Mouse (Mus musculus): Measurements from ENCODE around the gene Cacna2d4. TPM values are rescaled to one million over a fixed set of nuclear protein-coding genes. Genes with fewer than 3 reads are reported as not detected.
A peak's percentile ranks its signal among the peaks of the same experiment; 100 is the strongest.

The Cacna2d4 gene
- polyA plus RNA-seq, 1 experiment from 2014 or later: not detected

DNA sequence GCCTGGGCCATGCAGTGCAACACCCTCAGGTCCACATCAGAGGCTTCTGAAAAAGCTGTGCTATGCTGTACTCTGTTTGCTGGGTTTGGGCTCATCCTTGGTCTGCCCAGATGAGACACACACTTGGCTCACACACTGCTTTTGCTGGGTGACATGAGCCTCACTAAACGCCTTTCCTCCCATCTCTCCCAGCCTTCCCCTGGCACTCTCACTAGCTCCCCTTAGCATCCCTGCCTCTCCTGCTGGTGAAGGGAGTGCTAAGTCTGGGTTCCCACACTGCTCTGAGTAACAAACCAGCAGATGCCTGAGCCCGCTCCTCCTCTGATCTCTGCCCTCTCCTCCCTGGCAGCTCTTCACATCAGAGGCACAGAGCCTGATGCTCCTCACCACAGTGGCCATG is 40.4 kb downstream of the Cacna2d4 start:
- Histone ChIP-seq H3K4me3 (no peak overlapping the region), H3K27me3 (ENCODE audit: poor library complexity, severe bottlenecking) (no peaks in the 10 kb centered on the region), H3K36me3 (replicated peaks) (no peaks in the 10 kb centered on the region), H3K9me3 (no peaks in the 10 kb centered on the region), H3K4me1 (peaks cover 5% of the 10 kb centered on the region), H3K27ac (no peak overlapping the region)
- 77% methylated on average over 2 of the region's 2 CpGs for WGBS
- no peak for DNase-seq (ENCODE audit: extremely low spot score, low spot score)

DNA sequence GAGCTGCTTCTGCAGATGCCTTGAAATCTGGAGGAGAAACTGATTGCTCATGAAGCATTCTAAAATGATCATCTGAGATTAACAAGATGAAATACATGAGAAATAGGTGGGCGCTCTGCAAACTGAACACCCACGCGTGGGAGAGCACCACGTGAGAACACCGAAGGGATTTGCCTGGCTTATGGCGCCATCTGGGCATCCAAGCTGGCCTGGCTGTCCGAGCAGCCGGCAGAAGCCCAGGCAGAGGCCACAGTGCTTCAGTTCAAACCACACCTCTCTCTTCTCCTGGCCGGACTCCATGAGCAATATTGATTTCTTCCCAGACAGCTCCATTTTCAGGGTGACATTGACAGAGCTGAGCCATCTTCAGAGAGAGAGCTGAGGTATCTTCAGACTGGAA is 44.4 kb downstream of the Cacna2d4 start:
- Histone ChIP-seq H3K9me3 (no peaks in the 10 kb centered on the region), H3K4me3 (no peak overlapping the region), H3K27me3 (ENCODE audit: poor library complexity, severe bottlenecking) (no peaks in the 10 kb centered on the region), H3K36me3 (replicated peaks) (no peaks in the 10 kb centered on the region), H3K4me1 (peaks cover 5% of the 10 kb centered on the region; the same call in 1 of the 2 replicates), H3K27ac (no peak overlapping the region)
- no peak for DNase-seq (ENCODE audit: extremely low spot score, low spot score)
- WGBS: 86% methylated on average over 9 of the region's 9 CpGs

DNA sequence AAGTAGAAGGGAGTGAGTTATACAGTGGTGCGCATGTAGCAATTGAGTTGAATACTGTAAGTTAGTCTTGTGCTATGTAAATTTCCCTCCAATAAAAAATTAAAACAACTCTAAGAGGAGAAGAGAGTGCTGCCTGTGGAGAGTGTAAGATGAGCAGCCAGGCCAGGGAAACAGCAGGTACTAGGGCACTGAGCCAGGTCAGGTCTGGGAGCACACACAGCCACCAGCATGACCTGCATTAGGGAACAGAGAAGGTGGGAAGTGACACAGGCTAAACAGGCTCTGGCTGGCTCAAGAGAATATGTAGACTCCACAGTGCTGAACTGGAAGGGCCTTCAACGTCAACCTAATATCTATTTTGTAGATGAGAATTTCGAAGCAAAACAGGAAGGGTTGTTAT is 65.0 kb downstream of the Cacna2d4 start:
- no peaks in the 10 kb centered on the region for H3K9me3 ChIP-seq
- no peak for DNase-seq (ENCODE audit: extremely low spot score, low spot score)
- no peaks in the 10 kb centered on the region for H3K4me1 ChIP-seq
- 93% methylated on average over 3 of the region's 3 CpGs for WGBS
- H3K27ac ChIP-seq: no peak overlapping the region
- H3K27me3 ChIP-seq (ENCODE audit: poor library complexity, severe bottlenecking): no peaks in the 10 kb centered on the region
- H3K4me3 ChIP-seq: no peak overlapping the region
- no peaks in the 10 kb centered on the region for H3K36me3 ChIP-seq (replicated peaks)

DNA sequence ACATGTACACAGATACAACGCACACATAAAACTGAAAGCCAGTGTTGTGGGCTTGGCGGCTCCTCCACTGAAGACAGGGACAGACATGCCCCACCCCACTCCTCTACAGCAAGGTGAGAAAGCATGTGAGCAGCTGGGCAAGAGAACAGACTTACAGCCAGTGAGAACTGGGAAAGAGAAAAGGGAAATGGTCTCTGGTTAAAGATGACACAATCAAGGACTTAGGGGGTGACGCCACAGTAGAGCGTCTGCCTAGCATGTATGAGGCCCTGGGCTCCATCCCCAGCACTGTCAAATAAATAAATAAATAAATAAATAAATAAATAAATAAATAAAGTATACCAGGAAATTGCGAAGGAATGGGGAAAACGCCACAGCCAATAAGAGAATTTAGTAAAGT is 67.0 kb downstream of the Cacna2d4 start:
- Histone ChIP-seq H3K4me3 (no peak overlapping the region), H3K9me3 (no peaks in the 10 kb centered on the region), H3K27ac (no peak overlapping the region), H3K36me3 (replicated peaks) (no peaks in the 10 kb centered on the region), H3K4me1 (peaks cover 3% of the 10 kb centered on the region), H3K27me3 (ENCODE audit: poor library complexity, severe bottlenecking) (no peaks in the 10 kb centered on the region; the same call in 1 of the 2 replicates)
- WGBS: 89% methylated on average over 6 of the region's 6 CpGs
- DNase-seq (ENCODE audit: extremely low spot score, low spot score): no peak

DNA sequence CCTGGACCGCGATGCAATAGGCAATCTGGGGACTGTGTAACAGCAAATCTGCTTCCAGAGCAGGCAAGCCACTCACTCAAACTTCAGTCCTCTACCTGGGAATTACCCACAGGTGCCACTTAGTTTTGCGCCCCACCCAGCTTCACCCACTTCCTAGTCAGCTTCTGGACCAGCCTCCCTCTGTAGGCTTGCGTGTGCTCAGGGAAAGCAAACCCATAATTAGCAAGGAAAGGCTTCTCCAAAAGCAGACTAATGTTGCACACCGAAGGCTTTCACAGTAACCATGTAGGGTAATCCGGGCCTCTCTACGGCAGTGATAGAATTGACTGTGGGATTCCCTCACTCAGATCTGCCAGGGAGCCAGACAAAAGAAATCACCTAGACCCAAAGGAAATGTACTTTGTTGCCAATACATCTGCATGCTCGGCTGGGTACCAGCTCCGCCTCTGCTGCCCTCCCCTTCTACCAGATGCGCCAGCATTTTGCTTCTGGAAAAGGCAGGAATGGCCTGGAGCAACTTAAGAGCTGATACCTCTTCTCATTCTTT is 71.6 kb downstream of the Cacna2d4 start:
- H3K36me3 ChIP-seq (replicated peaks): no peaks in the 10 kb centered on the region
- H3K27me3 ChIP-seq (ENCODE audit: poor library complexity, severe bottlenecking): no peaks in the 10 kb centered on the region; the same call in none of the 2 replicates
- peaks cover 3% of the 10 kb centered on the region for H3K4me1 ChIP-seq
- 54% methylated on average over 10 of the region's 10 CpGs for WGBS
- H3K9me3 ChIP-seq: no peaks in the 10 kb centered on the region
- no peak overlapping the region for H3K4me3 ChIP-seq
- DNase-seq (ENCODE audit: extremely low spot score, low spot score): no peak
- no peak overlapping the region for H3K27ac ChIP-seq

DNA sequence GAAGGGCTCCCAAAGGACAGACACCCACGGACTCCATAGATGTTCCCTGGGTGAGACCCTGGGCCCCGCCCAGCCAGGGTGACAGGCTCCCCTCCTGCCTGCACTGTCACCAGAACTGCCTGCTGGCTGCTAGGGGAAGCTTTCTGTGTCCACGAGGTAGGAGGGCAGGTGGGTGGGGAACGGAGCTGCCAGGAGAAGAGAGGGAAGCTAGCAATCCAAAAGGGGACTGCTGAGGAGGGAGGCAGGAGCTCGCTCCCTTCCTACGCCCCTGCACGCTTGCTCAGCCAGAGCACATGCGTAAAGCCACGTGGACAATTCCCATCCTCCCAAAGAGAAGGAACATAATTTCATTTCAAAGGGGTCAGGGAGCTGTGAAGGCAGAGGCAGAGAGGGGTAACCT is 73.8 kb downstream of the Cacna2d4 start:
- Histone ChIP-seq H3K36me3 (replicated peaks) (no peaks in the 10 kb centered on the region), H3K4me3 (no peak overlapping the region), H3K4me1 (peaks cover 21% of the 10 kb centered on the region), H3K9me3 (no peaks in the 10 kb centered on the region), H3K27me3 (ENCODE audit: poor library complexity, severe bottlenecking) (no peaks in the 10 kb centered on the region; the same call in none of the 2 replicates), H3K27ac (no peak overlapping the region)
- no peak for DNase-seq (ENCODE audit: extremely low spot score, low spot score)
- 68% methylated on average over 9 of the region's 9 CpGs for WGBS

DNA sequence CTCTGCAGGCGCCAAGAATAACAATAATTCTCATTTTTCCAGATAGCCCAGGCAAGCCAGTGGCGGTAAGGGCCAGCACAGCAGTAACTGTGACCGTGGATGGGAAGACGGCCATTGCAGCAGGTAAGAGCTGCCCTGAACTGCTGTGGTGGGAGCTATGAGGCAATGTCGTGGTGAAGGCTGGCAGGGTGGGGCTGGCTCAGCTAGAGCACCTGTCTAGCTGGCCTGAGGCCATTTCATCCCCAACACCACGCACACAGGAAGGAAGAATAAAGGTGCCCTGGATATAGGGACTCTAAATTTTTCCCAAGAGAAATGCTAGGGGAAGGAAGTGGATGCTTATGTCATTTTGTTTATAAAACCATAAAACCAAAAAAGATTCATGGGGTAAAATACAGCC is 76.1 kb downstream of the Cacna2d4 start:
- 88% methylated on average over 6 of the region's 6 CpGs for WGBS
- H3K4me1 ChIP-seq: peaks cover 23% of the 10 kb centered on the region
- H3K9me3 ChIP-seq: no peaks in the 10 kb centered on the region
- no peak overlapping the region for H3K4me3 ChIP-seq
- no peak for DNase-seq (ENCODE audit: extremely low spot score, low spot score)
- H3K36me3 ChIP-seq (replicated peaks): no peaks in the 10 kb centered on the region
- no peaks in the 10 kb centered on the region; the same call in none of the 2 replicates for H3K27me3 ChIP-seq (ENCODE audit: poor library complexity, severe bottlenecking)
- H3K27ac ChIP-seq: no peak overlapping the region

DNA sequence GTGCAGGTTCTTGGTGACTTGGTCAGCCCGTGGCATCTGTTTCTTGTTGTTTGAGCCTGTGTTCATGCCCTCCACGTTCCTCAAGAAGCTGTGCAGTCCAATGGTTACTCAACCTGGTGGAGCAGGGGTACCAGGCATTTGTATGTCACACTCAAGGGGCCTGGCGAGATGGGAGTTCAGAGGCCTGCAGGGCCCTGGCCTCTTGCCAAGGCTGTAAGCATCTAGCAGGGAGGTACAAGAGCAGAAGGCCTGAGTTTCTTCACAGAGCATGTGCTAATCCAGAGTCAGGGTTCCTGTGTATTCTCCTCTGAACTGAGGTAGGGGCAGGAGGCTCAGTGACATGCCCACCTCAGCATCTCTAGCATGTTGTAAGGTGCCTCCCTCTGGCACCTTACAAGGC is 76.8 kb downstream of the Cacna2d4 start:
- 86% methylated on average over 3 of the region's 3 CpGs for WGBS
- Histone ChIP-seq H3K27ac (no peak overlapping the region), H3K36me3 (replicated peaks) (no peaks in the 10 kb centered on the region), H3K27me3 (ENCODE audit: poor library complexity, severe bottlenecking) (no peaks in the 10 kb centered on the region; the same call in 1 of the 2 replicates), H3K4me1 (peaks cover 25% of the 10 kb centered on the region), H3K9me3 (no peaks in the 10 kb centered on the region), H3K4me3 (no peak overlapping the region)
- no peak for DNase-seq (ENCODE audit: extremely low spot score, low spot score)

DNA sequence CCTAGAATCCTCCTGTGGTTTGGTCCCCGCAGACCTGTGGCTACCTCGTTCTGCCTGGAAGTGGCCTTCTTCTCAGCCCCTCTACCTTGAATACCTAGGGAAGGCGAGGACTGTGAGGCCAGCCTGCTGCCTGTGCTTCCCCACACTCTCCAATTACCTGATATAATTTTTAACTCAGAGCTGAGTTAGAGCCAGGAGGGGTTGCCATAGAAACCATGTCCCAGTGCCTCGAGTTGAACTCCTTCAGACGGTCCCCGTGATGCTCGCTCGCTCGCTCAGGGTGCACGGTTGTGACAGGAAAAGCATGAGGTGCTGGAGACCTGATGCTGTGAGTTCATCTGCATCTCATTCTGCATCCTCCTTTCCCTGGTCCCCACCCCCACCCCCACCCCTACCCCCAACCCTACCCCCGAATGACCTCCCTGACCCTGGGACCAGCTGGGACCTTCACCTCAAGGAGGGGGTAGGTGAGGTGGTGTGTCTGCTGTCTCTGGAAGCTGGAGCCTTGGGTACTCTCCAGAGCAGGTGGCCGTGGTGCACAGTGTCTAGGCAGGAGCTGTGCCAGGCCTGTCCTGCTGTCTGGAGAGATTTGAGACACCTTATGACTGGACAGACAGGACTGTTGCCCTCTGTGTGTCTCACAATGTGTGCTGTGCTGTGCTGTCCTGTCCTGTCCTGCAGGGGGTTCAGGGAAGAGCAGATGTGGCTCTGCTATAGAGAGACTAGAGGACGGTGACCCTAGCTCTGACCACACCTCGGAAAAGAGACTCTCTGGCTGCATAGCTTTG is 77.5 kb downstream of the Cacna2d4 start:
- Histone ChIP-seq H3K36me3 (replicated peaks) (no peaks in the 10 kb centered on the region), H3K4me1 (peaks cover 32% of the 10 kb centered on the region), H3K4me3 (no peak overlapping the region), H3K27ac (no peak overlapping the region), H3K27me3 (ENCODE audit: poor library complexity, severe bottlenecking) (no peaks in the 10 kb centered on the region; the same call in 1 of the 2 replicates), H3K9me3 (no peaks in the 10 kb centered on the region)
- no peak for DNase-seq (ENCODE audit: extremely low spot score, low spot score)
- 68% methylated on average over 14 of the region's 14 CpGs for WGBS

DNA sequence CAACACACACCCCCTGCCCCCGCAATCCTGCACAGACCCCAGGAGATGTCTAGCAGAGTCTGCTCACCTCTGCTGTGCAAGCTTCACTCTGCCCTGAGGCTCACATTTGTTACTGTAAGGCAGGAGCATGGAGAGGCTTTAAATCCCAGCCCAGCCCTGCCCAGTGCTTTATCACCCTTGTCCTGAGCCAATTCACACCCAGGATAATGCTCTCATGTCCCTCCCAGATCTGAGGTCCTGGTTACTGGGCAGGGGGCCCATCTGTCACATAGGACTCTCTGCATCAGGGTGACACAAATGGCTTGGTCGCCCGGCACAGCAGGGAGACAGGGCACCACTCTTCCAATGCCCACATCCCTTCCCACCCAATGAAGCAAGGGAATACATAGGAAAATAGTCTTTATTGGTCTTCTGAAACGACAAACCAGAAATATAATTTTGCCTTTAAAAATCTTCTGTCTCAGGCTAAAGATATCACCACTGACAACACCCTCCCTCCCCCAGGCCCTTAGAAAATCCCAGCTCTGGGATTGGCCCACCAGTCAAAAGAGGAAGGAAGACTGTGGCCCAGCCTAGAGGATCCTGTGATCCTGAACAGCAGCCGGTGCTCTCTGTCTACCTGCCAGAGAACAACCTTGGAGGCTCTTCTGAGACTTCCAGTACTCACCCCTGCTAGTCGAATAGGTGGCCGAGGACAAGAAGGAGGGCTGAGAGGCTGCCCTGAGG is 78.6 kb downstream of the Cacna2d4 start:
- WGBS: 78% methylated on average over 7 of the region's 7 CpGs
- no peak overlapping the region for H3K4me3 ChIP-seq
- H3K27me3 ChIP-seq (ENCODE audit: poor library complexity, severe bottlenecking): no peaks in the 10 kb centered on the region
- H3K9me3 ChIP-seq: no peaks in the 10 kb centered on the region
- peaks cover 36% of the 10 kb centered on the region for H3K4me1 ChIP-seq
- H3K27ac ChIP-seq: 0 out of 2 replicates have a peak overlapping the region, but pooled peaks have one; percentile 13
- H3K36me3 ChIP-seq (replicated peaks): no peaks in the 10 kb centered on the region
- no peak for DNase-seq (ENCODE audit: extremely low spot score, low spot score)

DNA sequence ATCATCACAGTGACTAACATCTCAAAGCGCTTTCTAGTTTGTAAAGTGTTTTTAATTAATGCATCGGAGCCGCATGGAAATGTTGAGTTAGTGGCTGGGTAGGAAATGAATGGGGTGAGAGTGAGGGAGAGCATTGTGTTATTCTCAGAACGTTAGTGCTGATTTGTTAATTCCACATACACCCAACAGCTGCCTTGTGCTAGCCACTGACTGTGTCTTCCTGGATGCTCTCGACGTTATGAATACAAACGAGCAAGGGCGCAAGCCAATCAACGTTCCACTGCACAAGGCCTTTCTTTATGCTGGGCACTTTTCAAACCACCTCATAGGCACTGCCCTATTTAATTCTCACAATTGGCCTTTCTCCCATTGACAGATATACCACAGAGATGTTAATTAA is 82.4 kb downstream of the Cacna2d4 start:
- Histone ChIP-seq H3K27ac (peak overlapping the region; percentile 74; the same call in 1 of the 2 replicates), H3K4me1 (peaks cover 32% of the 10 kb centered on the region), H3K27me3 (ENCODE audit: poor library complexity, severe bottlenecking) (peaks cover 9% of the 10 kb centered on the region), H3K9me3 (no peaks in the 10 kb centered on the region), H3K36me3 (replicated peaks) (no peaks in the 10 kb centered on the region), H3K4me3 (no peak overlapping the region)
- no peak for DNase-seq (ENCODE audit: extremely low spot score, low spot score)
- WGBS: 57% methylated on average over 9 of the region's 9 CpGs

DNA sequence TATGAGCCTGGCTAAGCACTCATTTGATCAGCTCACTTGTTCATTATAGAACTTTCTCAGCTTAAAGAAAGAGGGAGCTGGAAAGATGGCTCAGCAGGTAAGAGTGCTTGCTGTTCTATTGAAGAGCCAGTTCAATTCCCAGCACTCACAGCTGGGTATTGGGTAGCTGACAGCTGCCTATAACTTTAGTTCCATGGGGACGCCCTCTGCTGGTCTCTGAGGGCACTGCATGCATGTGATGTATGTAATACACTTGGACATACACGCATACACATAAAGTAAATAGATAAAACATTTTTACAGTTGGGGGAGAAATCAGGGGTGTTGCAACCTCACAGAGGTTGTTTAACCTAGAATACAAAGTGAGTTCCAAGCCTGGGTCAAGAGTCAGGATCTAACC is 83.0 kb downstream of the Cacna2d4 start:
- WGBS: 86% methylated on average over 2 of the region's 2 CpGs
- H3K27ac ChIP-seq: no peak overlapping the region
- H3K4me1 ChIP-seq: peaks cover 25% of the 10 kb centered on the region
- H3K9me3 ChIP-seq: no peaks in the 10 kb centered on the region
- H3K4me3 ChIP-seq: no peak overlapping the region
- peak; percentile 35 for DNase-seq (ENCODE audit: extremely low spot score, low spot score)
- no peaks in the 10 kb centered on the region for H3K36me3 ChIP-seq (replicated peaks)
- H3K27me3 ChIP-seq (ENCODE audit: poor library complexity, severe bottlenecking): peaks cover 14% of the 10 kb centered on the region

DNA sequence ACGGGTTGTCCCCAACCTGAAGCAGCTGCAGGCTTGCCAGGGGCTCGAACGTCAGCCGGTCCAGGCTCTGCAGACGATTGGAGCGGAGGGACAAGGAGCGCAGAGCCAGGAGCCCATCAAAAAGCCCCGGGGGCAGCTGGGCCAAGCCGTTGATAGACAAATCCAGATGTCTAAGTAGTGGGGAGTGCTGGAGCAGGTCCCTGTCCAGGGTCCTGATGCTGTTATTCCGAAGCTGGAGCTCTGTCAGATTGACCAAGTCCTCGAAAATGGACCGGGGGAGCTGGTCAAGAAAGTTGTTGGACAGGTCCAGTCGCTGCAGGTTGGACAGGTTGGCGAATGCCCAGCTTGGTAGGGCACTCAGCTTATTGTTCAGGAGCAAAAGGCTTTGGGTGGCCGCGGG is 84.2 kb downstream of the Cacna2d4 start:
- H3K4me1 ChIP-seq: peaks cover 16% of the 10 kb centered on the region
- H3K27me3 ChIP-seq (ENCODE audit: poor library complexity, severe bottlenecking): peaks cover 18% of the 10 kb centered on the region
- no peak overlapping the region for H3K4me3 ChIP-seq
- no peaks in the 10 kb centered on the region for H3K36me3 ChIP-seq (replicated peaks)
- no peak overlapping the region for H3K27ac ChIP-seq
- DNase-seq (ENCODE audit: extremely low spot score, low spot score): peak; percentile 46
- 44% methylated on average over 16 of the region's 16 CpGs for WGBS
- no peaks in the 10 kb centered on the region for H3K9me3 ChIP-seq
